Mouse (Mus musculus) mammary gland, adult 2 months (tissue): Measurements from ENCODE around the gene Fam102a. TPM values are rescaled to one million over a fixed set of nuclear protein-coding genes. Genes with fewer than 3 reads are reported as not detected.

Experiments
- polyA plus RNA-seq: library from polyadenylated mRNA; depleted of rRNA; stranded (reverse); fragments of >200 nt; gene quantifications from 2 replicates; pipeline ENCODE4 v1.2.3, GENCODE M21; 2012; ENCODE audit warnings: low replicate concordance; rRNA removed

Gene Fam102a
- 32.3 and 66.9 TPM in 2 replicates for polyA plus RNA-seq

DNA sequence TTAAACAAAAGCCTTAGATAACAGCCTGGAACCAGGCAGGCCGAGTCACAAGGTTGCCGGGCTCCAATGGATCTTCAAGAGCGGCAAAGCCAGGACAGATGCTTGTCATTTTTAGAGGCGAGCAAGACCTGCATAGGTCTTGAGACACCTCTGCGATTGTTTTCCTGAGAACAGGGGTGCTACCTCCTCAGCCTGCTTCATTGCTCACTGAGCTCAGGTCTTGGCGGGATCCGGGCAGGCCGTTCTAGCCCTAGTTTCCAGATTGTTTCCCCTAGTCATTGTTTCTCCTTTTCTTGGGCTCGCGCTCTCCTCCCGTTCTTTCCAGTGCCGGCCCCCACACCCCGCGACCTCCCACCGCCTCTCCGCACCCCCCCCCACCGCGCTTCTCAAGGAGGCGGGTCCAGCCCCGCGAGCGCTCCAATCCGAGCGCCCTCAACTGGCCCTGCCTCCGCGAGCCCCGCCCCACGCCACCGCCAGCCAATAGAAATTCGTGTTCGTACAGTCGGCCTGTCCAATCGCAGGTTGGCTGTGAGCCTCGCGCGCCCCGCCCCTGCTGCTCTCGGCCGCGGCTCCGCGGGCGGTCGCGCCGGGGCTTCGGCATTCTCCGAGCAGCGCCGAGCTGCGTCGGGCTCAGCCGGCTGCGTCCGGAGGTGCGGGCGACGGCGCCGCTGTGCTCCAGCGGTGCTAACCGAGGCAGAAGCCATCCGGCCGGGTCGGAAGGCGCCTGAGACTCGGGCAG is at the start of gene Fam102a:
Gene Fam102a (plus strand): TSS at position 600 of the 739 bp plus-strand sequence.

DNA sequence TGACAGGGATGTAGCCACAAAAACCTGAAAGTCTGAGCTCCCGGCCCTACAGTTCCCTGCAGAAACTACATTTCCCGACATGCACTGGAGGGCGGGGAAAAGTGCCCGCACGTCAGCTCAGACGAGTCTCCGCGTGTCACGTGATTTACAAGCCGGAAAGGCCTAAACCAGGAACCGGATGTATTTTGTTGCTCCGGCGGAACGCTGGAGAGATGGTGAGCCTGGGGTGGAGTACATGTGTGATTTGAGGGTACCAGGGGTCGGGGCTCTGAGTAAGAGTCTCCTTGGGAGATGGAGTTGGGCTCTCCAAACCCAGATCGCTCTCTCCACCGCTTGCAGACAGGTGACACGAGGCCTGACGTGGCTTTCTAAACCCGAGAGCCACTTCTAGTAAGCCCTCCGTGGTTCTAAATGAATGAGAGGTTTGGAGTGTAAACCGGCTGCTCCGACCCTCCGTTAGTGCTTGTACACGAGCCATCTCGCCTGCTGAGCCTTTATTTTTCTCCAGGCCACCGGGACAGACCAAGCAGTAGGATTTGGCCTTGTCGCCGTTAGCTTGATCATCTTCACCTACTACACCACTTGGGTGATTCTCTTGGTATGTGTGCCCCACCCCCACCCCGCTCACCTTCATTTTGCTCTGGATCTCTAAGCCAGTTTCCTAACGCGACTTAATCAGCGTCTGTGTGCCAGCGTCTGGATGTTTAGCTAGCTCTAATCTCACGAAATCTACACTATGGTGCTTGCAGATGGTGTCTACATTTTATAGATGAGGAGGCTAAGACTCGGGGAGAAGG is 35.8 kb downstream of the Fam102a start, which contains the start of gene Dpm2:
Gene Dpm2 (plus strand): TSS at position 161 of the 797 bp plus-strand sequence.

DNA sequence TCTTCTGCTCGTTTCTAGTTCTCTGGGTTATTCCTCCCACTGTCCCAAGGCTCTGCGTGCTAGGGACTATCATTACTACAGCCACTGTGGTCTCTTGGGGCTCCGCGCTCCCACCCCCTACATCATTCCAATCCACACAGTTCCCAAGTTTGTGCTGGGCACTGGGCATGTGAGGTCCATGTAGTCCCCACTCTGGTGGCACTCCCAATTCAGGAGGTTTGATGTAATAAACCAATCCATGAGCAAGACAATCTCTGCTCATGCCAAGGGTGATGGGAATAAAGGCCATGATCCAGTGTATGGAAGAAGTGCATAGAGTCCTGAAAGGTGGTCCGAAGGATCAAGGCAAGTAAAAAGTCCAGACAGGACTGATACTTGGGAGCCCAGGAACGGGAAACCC is 39.4 kb downstream of the Fam102a start, which contains the start of gene Pip5kl1:
Gene Pip5kl1 (plus strand): TSS at position 301 of the 400 bp plus-strand sequence.

DNA sequence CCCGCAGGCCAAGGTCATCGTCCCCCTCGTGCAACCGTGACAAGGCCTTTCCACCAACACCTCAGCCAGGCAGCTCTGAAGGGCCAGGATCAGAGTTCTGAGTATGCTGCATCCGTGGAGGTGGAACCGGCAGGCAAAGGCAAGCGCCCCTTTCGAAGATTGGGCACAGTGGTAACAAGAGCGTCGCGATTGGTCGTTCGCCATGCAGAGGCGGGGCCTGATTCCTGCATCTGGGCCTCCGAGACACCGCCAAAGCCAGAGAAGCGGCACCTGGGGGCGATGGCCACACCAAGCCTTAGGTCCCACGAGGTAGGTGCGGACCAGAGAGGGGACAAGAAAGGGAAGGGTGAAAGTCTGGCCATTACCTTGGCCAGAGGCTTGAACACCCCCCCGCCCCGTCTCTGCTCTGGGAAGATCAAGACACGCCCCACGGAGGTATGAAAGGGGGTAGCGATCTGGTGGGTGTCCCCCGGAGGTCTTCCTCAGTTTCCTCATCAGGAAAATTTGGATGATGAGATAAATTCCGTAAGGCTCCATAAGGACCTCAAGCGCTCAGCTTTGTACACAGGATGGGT is 40.5 kb downstream of the Fam102a start, which contains the start of gene 9430097D07Rik:
Gene 9430097D07Rik (minus strand): TSS at position 99 of the 575 bp plus-strand sequence.

DNA sequence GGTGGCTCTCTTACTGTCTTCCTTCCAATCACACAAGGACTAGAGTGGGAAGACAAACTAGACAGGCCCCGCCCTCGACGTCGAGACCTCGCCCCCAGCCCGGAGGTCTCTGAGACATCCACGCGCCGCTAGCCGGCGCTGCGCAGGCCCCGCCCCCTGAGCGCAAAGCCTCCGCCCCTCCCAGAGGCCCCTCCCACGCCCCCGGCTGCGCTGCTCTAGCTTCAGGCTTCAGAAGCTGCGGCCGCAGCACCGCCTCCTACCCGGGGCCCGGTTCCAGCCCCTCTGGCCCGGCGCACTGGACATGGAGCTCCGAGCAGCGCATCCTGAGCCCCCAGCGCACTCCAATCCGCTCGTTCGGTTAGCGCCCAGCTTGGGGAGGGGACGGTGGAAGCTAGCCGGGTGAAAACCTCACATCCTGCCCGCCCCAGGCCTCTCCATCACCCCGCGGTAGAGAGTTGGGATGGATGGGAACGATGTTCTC is 51.8 kb downstream of the Fam102a start, which contains the start of gene St6galnac4:
Gene St6galnac4 (plus strand): TSS at position 225 of the 481 bp plus-strand sequence.

DNA sequence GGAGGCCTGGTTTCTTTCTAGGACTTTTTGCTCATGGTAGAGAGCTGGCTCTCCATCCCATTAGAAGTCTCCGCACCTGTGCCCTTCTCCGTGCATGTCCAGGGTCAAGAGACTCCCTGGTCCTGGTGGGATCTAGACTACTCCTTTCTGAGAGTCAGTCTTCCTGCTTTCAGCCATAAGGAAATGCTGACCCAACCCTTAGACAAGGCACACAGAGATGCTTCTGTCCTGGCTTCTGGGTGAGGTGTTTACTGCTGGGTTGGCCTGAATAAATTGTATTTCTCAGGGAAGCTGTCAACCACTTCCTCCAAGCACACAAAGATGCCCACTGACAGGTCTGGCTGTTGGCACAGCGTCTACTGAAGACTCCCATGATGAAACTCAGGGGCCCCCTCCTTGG is 64.3 kb downstream of the Fam102a start, which contains the start of gene St6galnac6:
Gene St6galnac6 (plus strand): TSS at position 301 of the 400 bp plus-strand sequence.

Other genes with a start within 250 kb of the Fam102a start
- 30.7 and 36.5 TPM in 2 replicates for gene Golga2, start 247.9 kb upstream of the Fam102a start, polyA plus RNA-seq
- gene Swi5, start 247.3 kb upstream of the Fam102a start, polyA plus RNA-seq = 142 and 186 TPM in 2 replicates
- 264 and 330 TPM in 2 replicates for gene Ciz1, start 183.0 kb upstream of the Fam102a start, polyA plus RNA-seq
- gene Dnm1, start 182.0 kb upstream of the Fam102a start, polyA plus RNA-seq = 120 and 279 TPM in 2 replicates
- 333 and 396 TPM in 2 replicates for gene 1110008P14Rik, start 153.4 kb upstream of the Fam102a start, polyA plus RNA-seq
- 199 and 205 TPM in 2 replicates for gene Lcn2, start 147.1 kb upstream of the Fam102a start, polyA plus RNA-seq
- 34.1 and 62.0 TPM in 2 replicates for gene Ptges2, start 139.4 kb upstream of the Fam102a start, polyA plus RNA-seq
- 6.2 and 7.5 TPM in 2 replicates for gene Naif1, start 84.9 kb upstream of the Fam102a start, polyA plus RNA-seq
- gene Slc25a25, start 83.9 kb upstream of the Fam102a start, polyA plus RNA-seq = 24.3 and 27.5 TPM in 2 replicates
- gene Dpm2, start 35.5 kb downstream of the Fam102a start, polyA plus RNA-seq = 127 and 170 TPM in 2 replicates
- 0.20 TPM in 1 of 2 replicates, not detected in the other for gene Pip5kl1, start 39.5 kb downstream of the Fam102a start, polyA plus RNA-seq
- gene 9430097D07Rik, start 40.4 kb downstream of the Fam102a start, polyA plus RNA-seq = not detected in 2 replicates
- 28.7 and 39.7 TPM in 2 replicates for gene St6galnac4, start 51.8 kb downstream of the Fam102a start, polyA plus RNA-seq
- gene St6galnac6, start 64.4 kb downstream of the Fam102a start, polyA plus RNA-seq = 69.1 and 77.3 TPM in 2 replicates
- gene Ak1, start 86.4 kb downstream of the Fam102a start, polyA plus RNA-seq = 13.3 and 257 TPM in 2 replicates
- gene Eng, start 111.3 kb downstream of the Fam102a start, polyA plus RNA-seq = 204 and 247 TPM in 2 replicates
- gene Fpgs, start 168.8 kb downstream of the Fam102a start, polyA plus RNA-seq = 58.6 and 75.4 TPM in 2 replicates
- 122 and 141 TPM in 2 replicates for gene Cdk9, start 177.7 kb downstream of the Fam102a start, polyA plus RNA-seq
- gene Sh2d3c, start 185.7 kb downstream of the Fam102a start, polyA plus RNA-seq = 70.1 and 122 TPM in 2 replicates
- not detected in 2 replicates for gene 6330409D20Rik, start 205.7 kb downstream of the Fam102a start, polyA plus RNA-seq
- gene Tor2a, start 221.9 kb downstream of the Fam102a start, polyA plus RNA-seq = 65.6 and 109 TPM in 2 replicates
- 0.42 and 0.70 TPM in 2 replicates for gene Ttc16, start 240.3 kb downstream of the Fam102a start, polyA plus RNA-seq
- gene Ptrh1, start 240.5 kb downstream of the Fam102a start, polyA plus RNA-seq = 7.6 and 8.0 TPM in 2 replicates
- gene Cfap157, start 249.1 kb downstream of the Fam102a start, polyA plus RNA-seq = not detected in 2 replicates